Mouse (Mus musculus): ENCODE data around the gene Cpsf2. TPM values are rescaled to one million over a fixed set of nuclear protein-coding genes. Genes with fewer than 3 reads are reported as not detected.
"Not testable (repeated sequence)": the region's sequence is repeated elsewhere in the genome, so short reads cannot be mapped to it uniquely, and the experiment has no call there.

Cpsf2 gene
- 37.3 and 38.1 TPM in 2 replicates for polyA plus RNA-seq (2014; fragmentation: Nextera tagmentation; extraction: Ambion mirVana)

- H3K4me1 ChIP-seq (ENCODE audit: control insufficient read depth, insufficient read depth, low read length), result peaks cover 18% of the 10 kb centered on the region
- WGBS, result under 1% methylated on average over 77 of the region's 77 CpGs
- no peaks in the 10 kb centered on the region for H3K9me3 ChIP-seq (replicated peaks; ENCODE audit: control insufficient read depth, low read length)
- peak; percentile 98 for ATAC-seq
- peak within 1 kb of the TSS; percentile 74 for H3K4me2 ChIP-seq (ENCODE audit: low read length)
- H3K36me3 ChIP-seq (ENCODE audit: control insufficient read depth, insufficient read depth, low read length), result peaks cover 7% of the 10 kb centered on the region; the same call in 1 of the 2 replicates
- peak within 1 kb of the TSS; percentile 89 for H3K4me3 ChIP-seq (ENCODE audit: low read depth, low read length)
- H3K27ac ChIP-seq (ENCODE audit: low read depth, low read length), result peak within 1 kb of the TSS; percentile 91
- peak; percentile 88 for DNase-seq (ENCODE audit: low spot score)
- H3K27me3 ChIP-seq (replicated peaks; ENCODE audit: control insufficient read depth, insufficient read depth, low read length), result no peaks in the 10 kb centered on the region
- H3K9ac ChIP-seq (ENCODE audit: low read length), result peak within 1 kb of the TSS; percentile 92
These were observed at the start of gene Cpsf2 for GRCm38 (mm10) chr12:101975601-101976571. Cpsf2 (plus strand) TSS chr12:101975988.

GRCm38 (mm10) chr12:101928423-101928822 lies 47.4 kb upstream of the Cpsf2 start:
- Histone ChIP-seq H3K4me1 (ENCODE audit: control insufficient read depth, insufficient read depth, low read length) (no peaks in the 10 kb centered on the region), H3K27ac (ENCODE audit: low read depth, low read length) (no peak overlapping the region), H3K27me3 (replicated peaks; ENCODE audit: control insufficient read depth, insufficient read depth, low read length) (no peaks in the 10 kb centered on the region), H3K36me3 (ENCODE audit: control insufficient read depth, insufficient read depth, low read length) (peaks cover 90% of the 10 kb centered on the region), H3K9me3 (replicated peaks; ENCODE audit: control insufficient read depth, low read length) (no peaks in the 10 kb centered on the region), H3K4me3 (ENCODE audit: low read depth, low read length) (no peak overlapping the region), H3K4me2 (ENCODE audit: low read length) (no peak overlapping the region), H3K9ac (ENCODE audit: low read length) (no peak overlapping the region)
- WGBS, result 100% methylated on average over 1 of the region's 1 CpGs
- DNase-seq (ENCODE audit: low spot score) (no peak), ATAC-seq (no peak)

GRCm38 (mm10) chr12:101935223-101935622 lies 40.6 kb upstream of the Cpsf2 start:
- Histone ChIP-seq H3K4me2 (ENCODE audit: low read length) (no peak overlapping the region), H3K27me3 (replicated peaks; ENCODE audit: control insufficient read depth, insufficient read depth, low read length) (no peaks in the 10 kb centered on the region), H3K36me3 (ENCODE audit: control insufficient read depth, insufficient read depth, low read length) (peaks cover 54% of the 10 kb centered on the region), H3K9me3 (replicated peaks; ENCODE audit: control insufficient read depth, low read length) (no peaks in the 10 kb centered on the region), H3K4me3 (ENCODE audit: low read depth, low read length) (no peak overlapping the region), H3K27ac (ENCODE audit: low read depth, low read length) (no peak overlapping the region), H3K4me1 (ENCODE audit: control insufficient read depth, insufficient read depth, low read length) (no peaks in the 10 kb centered on the region), H3K9ac (ENCODE audit: low read length) (no peak overlapping the region)
- DNase-seq (ENCODE audit: low spot score) (no peak), ATAC-seq (no peak)
- WGBS, result 97% methylated on average over 3 of the region's 3 CpGs

GRCm38 (mm10) chr12:101937572-101937971 lies 38.2 kb upstream of the Cpsf2 start:
- Histone ChIP-seq H3K36me3 (ENCODE audit: control insufficient read depth, insufficient read depth, low read length) (peaks cover 52% of the 10 kb centered on the region), H3K4me3 (ENCODE audit: low read depth, low read length) (no peak overlapping the region), H3K9me3 (replicated peaks; ENCODE audit: control insufficient read depth, low read length) (no peaks in the 10 kb centered on the region), H3K4me2 (ENCODE audit: low read length) (no peak overlapping the region), H3K27me3 (replicated peaks; ENCODE audit: control insufficient read depth, insufficient read depth, low read length) (no peaks in the 10 kb centered on the region), H3K4me1 (ENCODE audit: control insufficient read depth, insufficient read depth, low read length) (no peaks in the 10 kb centered on the region), H3K9ac (ENCODE audit: low read length) (no peak overlapping the region), H3K27ac (ENCODE audit: low read depth, low read length) (no peak overlapping the region)
- ATAC-seq (no peak), DNase-seq (ENCODE audit: low spot score) (peak; percentile 4)
- WGBS, result 85% methylated on average over 7 of the region's 7 CpGs

- Histone ChIP-seq H3K4me3 (ENCODE audit: low read depth, low read length) (no peak overlapping the region), H3K27ac (ENCODE audit: low read depth, low read length) (no peak overlapping the region), H3K4me1 (ENCODE audit: control insufficient read depth, insufficient read depth, low read length) (no peaks in the 10 kb centered on the region), H3K27me3 (replicated peaks; ENCODE audit: control insufficient read depth, insufficient read depth, low read length) (no peaks in the 10 kb centered on the region), H3K36me3 (ENCODE audit: control insufficient read depth, insufficient read depth, low read length) (peaks cover 35% of the 10 kb centered on the region), H3K4me2 (ENCODE audit: low read length) (no peak overlapping the region), H3K9ac (ENCODE audit: low read length) (no peak overlapping the region), H3K9me3 (replicated peaks; ENCODE audit: control insufficient read depth, low read length) (no peaks in the 10 kb centered on the region)
- ATAC-seq, result no peak
- 94% methylated on average over 8 of the region's 8 CpGs for WGBS
- no peak for DNase-seq (ENCODE audit: low spot score)
These were observed 27.8 kb upstream of the Cpsf2 start for GRCm38 (mm10) chr12:101947986-101948385.

- H3K9me3 ChIP-seq (replicated peaks; ENCODE audit: control insufficient read depth, low read length), result no peaks in the 10 kb centered on the region
- 81% methylated on average over 4 of the region's 4 CpGs for WGBS
These were observed 27.0 kb upstream of the Cpsf2 start for GRCm38 (mm10) chr12:101948801-101949200.

GRCm38 (mm10) chr12:101955821-101956220 lies 20.0 kb upstream of the Cpsf2 start:
- not testable (repeated sequence) for H3K9ac ChIP-seq (ENCODE audit: low read length); H3K27me3 ChIP-seq (replicated peaks; ENCODE audit: control insufficient read depth, insufficient read depth, low read length); H3K36me3 ChIP-seq (ENCODE audit: control insufficient read depth, insufficient read depth, low read length); H3K4me1 ChIP-seq (ENCODE audit: control insufficient read depth, insufficient read depth, low read length); DNase-seq (ENCODE audit: low spot score); H3K27ac ChIP-seq (ENCODE audit: low read depth, low read length); H3K9me3 ChIP-seq (replicated peaks; ENCODE audit: control insufficient read depth, low read length); ATAC-seq; H3K4me3 ChIP-seq (ENCODE audit: low read depth, low read length); H3K4me2 ChIP-seq (ENCODE audit: low read length)
- WGBS, result 96% methylated on average over 8 of the region's 8 CpGs

More at GRCm38 (mm10) chr12:101948801-101949200, 27.0 kb upstream of the Cpsf2 start:
- Histone ChIP-seq H3K27ac (ENCODE audit: low read depth, low read length) (no peak overlapping the region), H3K4me1 (ENCODE audit: control insufficient read depth, insufficient read depth, low read length) (no peaks in the 10 kb centered on the region), H3K4me3 (ENCODE audit: low read depth, low read length) (no peak overlapping the region), H3K4me2 (ENCODE audit: low read length) (no peak overlapping the region), H3K27me3 (replicated peaks; ENCODE audit: control insufficient read depth, insufficient read depth, low read length) (no peaks in the 10 kb centered on the region), H3K36me3 (ENCODE audit: control insufficient read depth, insufficient read depth, low read length) (peaks cover 32% of the 10 kb centered on the region), H3K9ac (ENCODE audit: low read length) (no peak overlapping the region)
- no peak for ATAC-seq
- no peak for DNase-seq (ENCODE audit: low spot score)

- peak overlapping the region; percentile 72; the same call in 1 of the 2 replicates for H3K27ac ChIP-seq (ENCODE audit: low read depth, low read length)
- no peak for ATAC-seq
- 10% methylated on average over 26 of the region's 26 CpGs for WGBS
These were observed 18.5 kb upstream of the Cpsf2 start for GRCm38 (mm10) chr12:101957079-101957941.

More at GRCm38 (mm10) chr12:101957079-101957941, 18.5 kb upstream of the Cpsf2 start:
- Histone ChIP-seq H3K27me3 (replicated peaks; ENCODE audit: control insufficient read depth, insufficient read depth, low read length) (no peaks in the 10 kb centered on the region), H3K4me2 (ENCODE audit: low read length) (peak overlapping the region; percentile 73), H3K36me3 (ENCODE audit: control insufficient read depth, insufficient read depth, low read length) (no peaks in the 10 kb centered on the region), H3K4me1 (ENCODE audit: control insufficient read depth, insufficient read depth, low read length) (0 out of 2 replicates have a peak, but pooled peaks cover 6% of the 10 kb centered on the region), H3K9ac (ENCODE audit: low read length) (peak overlapping the region; percentile 85), H3K9me3 (replicated peaks; ENCODE audit: control insufficient read depth, low read length) (no peaks in the 10 kb centered on the region), H3K4me3 (ENCODE audit: low read depth, low read length) (peak overlapping the region; percentile 92)
- no peak for DNase-seq (ENCODE audit: low spot score)
